Mouse (Mus musculus) limb, embryonic 11.5 days (tissue): ENCODE data around the gene Bean1. TPM values are rescaled to one million over a fixed set of nuclear protein-coding genes. Genes with fewer than 3 reads are reported as not detected.

Experiments
- ATAC-seq: fragments of 200-750 bp; cut with Nextera tagmentation; 2 replicates; pipeline ENCODE4 v1.8.0; 2017; ENCODE audit warnings: low read depth; ENCODE audit not compliant: insufficient number of reproducible peaks, low FRiP score, low TSS enrichment
- DNase-seq: peaks from one replicate; pipeline ENCODE4 v3.0.0-alpha.2; 2015; ENCODE audit warnings: low spot score
- H3K27ac ChIP-seq: fragments of 300-500 bp; sonication (generic); replicated peaks from 2 replicates; pipeline ENCODE4 v1.5.1; 2014; ENCODE audit warnings: low read depth, mild to moderate bottlenecking, low read length
- H3K27me3 ChIP-seq: fragments of 300-500 bp; sonication (generic); 2 replicates; pipeline ENCODE4 v1.6.1; 2014; ENCODE audit warnings: mild to moderate bottlenecking, low read length, mixed read lengths; ENCODE audit not compliant: control insufficient read depth, insufficient read depth
- H3K36me3 ChIP-seq: fragments of 300-500 bp; sonication (generic); 2 replicates; pipeline ENCODE4 v1.6.1; 2014; ENCODE audit warnings: mild to moderate bottlenecking, low read length, moderate library complexity, mixed read lengths; ENCODE audit not compliant: control insufficient read depth, insufficient read depth
- H3K4me1 ChIP-seq: fragments of 300-500 bp; sonication (generic); 2 replicates; pipeline ENCODE4 v1.6.1; 2014; ENCODE audit warnings: low read length, mixed read lengths; ENCODE audit not compliant: control insufficient read depth, insufficient read depth
- H3K4me2 ChIP-seq: fragments of 300-500 bp; sonication (generic); 2 replicates; pipeline ENCODE4 v1.6.1; 2014; ENCODE audit warnings: low read depth, mild to moderate bottlenecking, moderate library complexity; ENCODE audit not compliant: severe bottlenecking
- H3K4me3 ChIP-seq: fragments of 300-500 bp; sonication (generic); 2 replicates; pipeline ENCODE4 v1.5.1; 2014; ENCODE audit warnings: low read depth, low read length
- H3K9ac ChIP-seq: fragments of 300-500 bp; sonication (generic); 2 replicates; pipeline ENCODE4 v1.6.1; 2014; ENCODE audit warnings: mild to moderate bottlenecking, low read length
- H3K9me3 ChIP-seq: fragments of 300-500 bp; sonication (generic); 2 replicates; pipeline ENCODE4 v1.6.1; 2016; ENCODE audit warnings: low read length; ENCODE audit not compliant: control insufficient read depth
- WGBS: fragments of 180-500 bp; shearing (Covaris S2); extraction: QIAGEN DNeasy Blood & Tissue Kit; methylation state at CpG from one replicate; pipeline ENCODE4 v1.1.7; 2014; 5-methylcytosine and 5-hydroxymethylcytosine counted together
- polyA plus RNA-seq: library from polyadenylated mRNA; unstranded; fragments of >200 nt; fragmentation: Nextera tagmentation; extraction: Ambion mirVana; gene quantifications from 2 replicates; pipeline ENCODE4 v1.2.1, GENCODE M21; 2014

Bean1 gene
- polyA plus RNA-seq, 1 experiment from 2014 or later: 0.33 TPM

GRCm38 (mm10) chr8:104184905-104185304 lies 14.7 kb downstream of the Bean1 start:
- H3K9ac ChIP-seq: no peak overlapping the region
- 35% methylated on average over 6 of the region's 6 CpGs for WGBS

GRCm38 (mm10) chr8:104186827-104187226 lies 16.6 kb downstream of the Bean1 start:
- H3K36me3 ChIP-seq: no peaks in the 10 kb centered on the region
- no peaks in the 10 kb centered on the region for H3K9me3 ChIP-seq
- H3K27ac ChIP-seq: no peak overlapping the region
- ATAC-seq (no peak), DNase-seq (no peak)
- no peaks in the 10 kb centered on the region for H3K4me1 ChIP-seq
- H3K4me2 ChIP-seq: no peak overlapping the region
- no peak overlapping the region for H3K4me3 ChIP-seq
- no peak overlapping the region for H3K9ac ChIP-seq
- no peaks in the 10 kb centered on the region for H3K27me3 ChIP-seq
- WGBS: 91% methylated on average over 4 of the region's 4 CpGs

More at GRCm38 (mm10) chr8:104184905-104185304, 14.7 kb downstream of the Bean1 start:
- H3K36me3 ChIP-seq: no peaks in the 10 kb centered on the region
- H3K27ac ChIP-seq: no peak overlapping the region
- no peaks in the 10 kb centered on the region for H3K9me3 ChIP-seq
- no peak overlapping the region for H3K4me2 ChIP-seq
- H3K27me3 ChIP-seq: no peaks in the 10 kb centered on the region
- ATAC-seq: no peak
- no peaks in the 10 kb centered on the region for H3K4me1 ChIP-seq
- no peak overlapping the region for H3K4me3 ChIP-seq
- DNase-seq: no peak

GRCm38 (mm10) chr8:104187622-104188021 lies 17.4 kb downstream of the Bean1 start:
- Histone ChIP-seq H3K4me3 (no peak overlapping the region), H3K27me3 (no peaks in the 10 kb centered on the region), H3K9ac (no peak overlapping the region), H3K9me3 (no peaks in the 10 kb centered on the region), H3K4me2 (no peak overlapping the region), H3K36me3 (no peaks in the 10 kb centered on the region), H3K27ac (no peak overlapping the region), H3K4me1 (no peaks in the 10 kb centered on the region)
- 85% methylated on average over 6 of the region's 6 CpGs for WGBS
- no peak for ATAC-seq
- no peak for DNase-seq

GRCm38 (mm10) chr8:104188459-104188858 lies 18.2 kb downstream of the Bean1 start:
- H3K36me3 ChIP-seq: no peaks in the 10 kb centered on the region
- H3K4me2 ChIP-seq: no peak overlapping the region
- no peak for DNase-seq
- H3K4me1 ChIP-seq: no peaks in the 10 kb centered on the region
- no peak overlapping the region for H3K9ac ChIP-seq
- 71% methylated on average over 5 of the region's 5 CpGs for WGBS
- H3K4me3 ChIP-seq: no peak overlapping the region
- no peak overlapping the region for H3K27ac ChIP-seq
- H3K9me3 ChIP-seq: no peaks in the 10 kb centered on the region
- H3K27me3 ChIP-seq: no peaks in the 10 kb centered on the region
- no peak for ATAC-seq

GRCm38 (mm10) chr8:104190777-104191468 lies 20.7 kb downstream of the Bean1 start:
- no peaks in the 10 kb centered on the region for H3K4me1 ChIP-seq
- no peak overlapping the region for H3K4me2 ChIP-seq
- DNase-seq (no peak), ATAC-seq (no peak)
- H3K27me3 ChIP-seq: no peaks in the 10 kb centered on the region
- no peaks in the 10 kb centered on the region for H3K9me3 ChIP-seq
- no peak overlapping the region for H3K4me3 ChIP-seq
- no peak overlapping the region for H3K9ac ChIP-seq
- WGBS: 72% methylated on average over 6 of the region's 6 CpGs
- H3K27ac ChIP-seq: no peak overlapping the region
- H3K36me3 ChIP-seq: no peaks in the 10 kb centered on the region

GRCm38 (mm10) chr8:104191496-104191895 lies 21.3 kb downstream of the Bean1 start:
- DNase-seq: no peak
- H3K4me1 ChIP-seq: no peaks in the 10 kb centered on the region
- WGBS: 60% methylated on average over 11 of the region's 11 CpGs
- H3K36me3 ChIP-seq: no peaks in the 10 kb centered on the region
- H3K4me3 ChIP-seq: no peak overlapping the region
- no peak for ATAC-seq
- H3K27ac ChIP-seq: no peak overlapping the region
- H3K27me3 ChIP-seq: no peaks in the 10 kb centered on the region
- H3K4me2 ChIP-seq: no peak overlapping the region
- no peak overlapping the region for H3K9ac ChIP-seq
- no peaks in the 10 kb centered on the region for H3K9me3 ChIP-seq

- no peak for ATAC-seq
- 83% methylated on average over 5 of the region's 5 CpGs for WGBS
Measured at GRCm38 (mm10) chr8:104199802-104200201, 29.6 kb downstream of the Bean1 start.

GRCm38 (mm10) chr8:104201622-104202021 lies 31.4 kb downstream of the Bean1 start:
- H3K36me3 ChIP-seq: no peaks in the 10 kb centered on the region
- no peak overlapping the region for H3K9ac ChIP-seq
- no peaks in the 10 kb centered on the region for H3K4me1 ChIP-seq
- WGBS: 91% methylated on average over 3 of the region's 3 CpGs
- H3K9me3 ChIP-seq: no peaks in the 10 kb centered on the region
- H3K4me2 ChIP-seq: no peak overlapping the region
- H3K27me3 ChIP-seq: no peaks in the 10 kb centered on the region
- DNase-seq (no peak), ATAC-seq (no peak)
- no peak overlapping the region for H3K27ac ChIP-seq
- H3K4me3 ChIP-seq: no peak overlapping the region

More at GRCm38 (mm10) chr8:104199802-104200201, 29.6 kb downstream of the Bean1 start:
- Histone ChIP-seq H3K27me3 (no peaks in the 10 kb centered on the region), H3K9me3 (no peaks in the 10 kb centered on the region), H3K9ac (no peak overlapping the region), H3K27ac (no peak overlapping the region), H3K4me3 (no peak overlapping the region), H3K4me2 (no peak overlapping the region), H3K36me3 (no peaks in the 10 kb centered on the region), H3K4me1 (no peaks in the 10 kb centered on the region)
- no peak for DNase-seq

- H3K27ac ChIP-seq: no peak overlapping the region
- H3K27me3 ChIP-seq: no peaks in the 10 kb centered on the region
- DNase-seq (no peak), ATAC-seq (no peak)
- H3K4me1 ChIP-seq: no peaks in the 10 kb centered on the region
- no peaks in the 10 kb centered on the region for H3K9me3 ChIP-seq
- no peak overlapping the region for H3K4me3 ChIP-seq
- WGBS: 79% methylated on average over 4 of the region's 4 CpGs
- no peak overlapping the region for H3K4me2 ChIP-seq
- no peaks in the 10 kb centered on the region for H3K36me3 ChIP-seq
- H3K9ac ChIP-seq: no peak overlapping the region
Measured at GRCm38 (mm10) chr8:104202320-104202719, 32.1 kb downstream of the Bean1 start.
